Mouse (Mus musculus): ENCODE measurements at regions not wholly inside any gene's neighbourhood (a gene's known extent, or its start where the extent isn't known, plus 50 kb on each side); places are given as distances from the start of the nearest gene placed in this dataset.
A peak's percentile ranks its signal among the peaks of the same experiment; 100 is the strongest.

DNA sequence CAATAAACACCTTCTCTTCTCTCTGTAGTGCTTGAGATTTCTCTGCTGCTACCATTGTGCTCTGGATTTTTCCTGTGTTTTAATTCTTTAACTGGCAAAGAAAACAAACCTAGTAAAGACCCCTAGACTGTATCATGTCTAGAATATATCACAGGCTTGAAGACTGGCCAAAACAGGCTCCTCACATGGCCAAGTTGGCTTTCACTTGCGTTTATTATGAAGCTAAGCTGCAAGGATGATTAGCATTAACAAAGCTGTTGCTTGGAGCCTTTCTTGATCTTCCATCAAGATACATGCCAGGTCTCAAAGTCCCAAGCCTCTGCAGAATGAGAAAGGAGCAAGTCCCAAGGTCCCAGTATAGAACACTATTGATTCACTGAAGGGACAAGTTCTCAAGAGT is 551.9 kb upstream of the Klf4 start:
- Histone ChIP-seq H3K27me3 (replicated peaks) (no peaks in the 10 kb centered on the region), H3K4me2 (no peak overlapping the region), H3K9ac (no peak overlapping the region), H3K36me3 (no peaks in the 10 kb centered on the region), H3K9me3 (no peaks in the 10 kb centered on the region), H3K27ac (no peak overlapping the region), H3K4me1 (no peaks in the 10 kb centered on the region), H3K4me3 (replicated peaks) (no peak overlapping the region)
- 55% methylated on average over 1 of the region's 1 CpGs for WGBS
- no peak for ATAC-seq (ENCODE audit: insufficient read depth, low FRiP score, low read depth)

- no peak overlapping the region for H3K4me3 ChIP-seq (replicated peaks)
- H3K9me3 ChIP-seq: no peaks in the 10 kb centered on the region
- H3K4me2 ChIP-seq: no peak overlapping the region
- no peaks in the 10 kb centered on the region for H3K27me3 ChIP-seq (replicated peaks)
- no peaks in the 10 kb centered on the region for H3K36me3 ChIP-seq
- 68% methylated on average over 5 of the region's 5 CpGs for WGBS
- ATAC-seq (ENCODE audit: insufficient read depth, low FRiP score, low read depth): no peak
- H3K4me1 ChIP-seq: no peaks in the 10 kb centered on the region
- H3K27ac ChIP-seq: no peak overlapping the region
- no peak overlapping the region for H3K9ac ChIP-seq
Measured at GRCm38 (mm10) chr4:56082411-56082810, 550.1 kb upstream of the Klf4 start.

- Histone ChIP-seq H3K9ac (no peak overlapping the region), H3K9me3 (no peaks in the 10 kb centered on the region), H3K27ac (no peak overlapping the region), H3K36me3 (no peaks in the 10 kb centered on the region), H3K27me3 (replicated peaks) (no peaks in the 10 kb centered on the region), H3K4me2 (no peak overlapping the region), H3K4me3 (replicated peaks) (no peak overlapping the region), H3K4me1 (no peaks in the 10 kb centered on the region)
- no peak for ATAC-seq (ENCODE audit: insufficient read depth, low FRiP score, low read depth)
- 70% methylated on average over 3 of the region's 3 CpGs for WGBS
Measured at GRCm38 (mm10) chr4:56080960-56081359, 548.7 kb upstream of the Klf4 start.

DNA sequence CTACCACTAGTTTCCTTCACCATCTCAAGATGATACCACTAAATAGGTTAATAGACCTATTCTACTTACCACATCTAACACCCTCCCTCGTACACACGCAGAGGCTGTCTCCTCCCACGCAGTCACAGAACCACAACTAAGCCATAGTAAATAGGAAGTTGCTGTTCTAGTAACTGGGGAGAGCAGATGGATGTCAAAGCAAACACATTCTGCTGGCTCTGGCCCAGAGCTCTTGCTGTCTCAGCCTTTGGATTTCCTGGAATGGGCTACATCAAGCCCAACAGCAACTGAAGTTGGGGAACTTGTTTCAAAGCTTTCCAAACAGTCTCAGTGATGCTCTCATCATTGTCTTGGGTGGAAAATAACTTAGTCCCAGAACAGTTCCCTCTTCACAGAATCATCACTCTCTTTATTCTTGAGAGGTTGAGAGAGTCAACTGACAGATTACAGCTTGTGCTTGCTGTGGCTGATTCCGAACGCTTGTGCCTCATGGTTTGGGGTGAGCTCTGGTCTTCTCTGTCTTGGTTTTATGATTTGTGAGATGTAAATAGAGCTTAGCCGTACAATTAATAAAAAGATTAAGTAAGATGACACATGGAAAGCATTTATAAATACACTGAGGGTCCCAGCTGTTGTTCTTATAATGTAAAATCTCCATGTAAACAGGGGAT is 538.5 kb upstream of the Klf4 start:
- 54% methylated on average over 6 of the region's 6 CpGs for WGBS
- Histone ChIP-seq H3K36me3 (no peaks in the 10 kb centered on the region), H3K9ac (no peak overlapping the region), H3K4me1 (peaks cover 7% of the 10 kb centered on the region; the same call in 1 of the 2 replicates), H3K4me2 (no peak overlapping the region), H3K9me3 (no peaks in the 10 kb centered on the region), H3K27ac (peak overlapping the region; percentile 61; the same call in 1 of the 2 replicates), H3K27me3 (replicated peaks) (no peaks in the 10 kb centered on the region), H3K4me3 (replicated peaks) (no peak overlapping the region)
- ATAC-seq (ENCODE audit: insufficient read depth, low FRiP score, low read depth): peak; percentile 43; the same call in 1 of the 2 replicates

DNA sequence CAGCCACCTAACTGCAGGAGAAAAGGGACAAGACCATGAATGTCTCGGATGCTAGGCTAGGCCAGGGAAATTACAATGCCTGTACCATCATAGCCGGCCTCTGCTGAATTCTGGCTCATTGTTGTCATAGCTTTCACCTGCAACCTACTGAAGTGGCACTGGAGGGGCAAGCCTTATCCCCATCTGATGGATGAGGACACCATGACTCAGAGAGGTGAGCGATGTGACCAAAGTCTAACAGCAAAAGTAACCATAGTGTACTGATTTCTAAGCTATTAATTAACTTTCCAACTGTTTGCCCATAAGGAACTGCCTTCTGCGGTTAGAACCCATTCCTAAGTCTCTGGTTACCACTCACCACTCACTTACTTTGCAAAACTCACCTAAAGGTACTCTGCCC is 536.6 kb upstream of the Klf4 start:
- peaks cover 7% of the 10 kb centered on the region; the same call in 1 of the 2 replicates for H3K4me1 ChIP-seq
- no peaks in the 10 kb centered on the region for H3K27me3 ChIP-seq (replicated peaks)
- H3K9me3 ChIP-seq: no peaks in the 10 kb centered on the region
- no peak overlapping the region for H3K9ac ChIP-seq
- H3K27ac ChIP-seq: no peak overlapping the region
- WGBS: 85% methylated on average over 4 of the region's 4 CpGs
- no peak overlapping the region for H3K4me2 ChIP-seq
- no peak overlapping the region for H3K4me3 ChIP-seq (replicated peaks)
- ATAC-seq (ENCODE audit: insufficient read depth, low FRiP score, low read depth): no peak
- H3K36me3 ChIP-seq: no peaks in the 10 kb centered on the region

DNA sequence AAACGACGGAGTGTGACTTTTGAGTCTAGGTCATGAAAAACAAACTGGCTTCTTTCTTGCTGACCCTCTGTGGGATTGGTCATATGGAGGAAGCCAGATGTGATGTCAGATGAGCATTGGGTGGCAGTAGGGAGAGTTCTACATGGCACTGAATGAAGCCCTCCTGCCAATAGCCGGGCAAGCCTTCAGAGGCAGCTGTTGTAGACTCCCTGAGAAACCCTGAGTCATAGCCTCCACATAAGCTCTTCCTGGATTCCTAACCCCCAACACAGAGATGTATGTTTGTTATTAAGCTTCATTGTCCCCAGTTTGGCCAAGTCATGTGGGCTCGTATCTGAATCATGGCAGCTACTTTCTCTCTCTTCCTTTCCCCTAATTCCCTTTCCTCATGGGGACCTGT is 532.4 kb upstream of the Klf4 start:
- WGBS: 94% methylated on average over 4 of the region's 4 CpGs
- H3K4me2 ChIP-seq: no peak overlapping the region
- no peak for ATAC-seq (ENCODE audit: insufficient read depth, low FRiP score, low read depth)
- no peak overlapping the region for H3K4me3 ChIP-seq (replicated peaks)
- no peak overlapping the region for H3K9ac ChIP-seq
- no peaks in the 10 kb centered on the region for H3K36me3 ChIP-seq
- no peak overlapping the region for H3K27ac ChIP-seq
- no peaks in the 10 kb centered on the region for H3K27me3 ChIP-seq (replicated peaks)
- no peaks in the 10 kb centered on the region for H3K4me1 ChIP-seq
- no peaks in the 10 kb centered on the region for H3K9me3 ChIP-seq

- WGBS: 31% methylated on average over 6 of the region's 6 CpGs
- H3K9me3 ChIP-seq: no peaks in the 10 kb centered on the region
- H3K4me2 ChIP-seq: no peak overlapping the region
- no peaks in the 10 kb centered on the region for H3K4me1 ChIP-seq
- H3K27me3 ChIP-seq (replicated peaks): no peaks in the 10 kb centered on the region
- no peaks in the 10 kb centered on the region for H3K36me3 ChIP-seq
- peak overlapping the region; percentile 44 for H3K27ac ChIP-seq
- H3K4me3 ChIP-seq (replicated peaks): no peak overlapping the region
- ATAC-seq (ENCODE audit: insufficient read depth, low FRiP score, low read depth): peak; percentile 85
- no peak overlapping the region for H3K9ac ChIP-seq
Measured at GRCm38 (mm10) chr4:56051792-56052380, 519.6 kb upstream of the Klf4 start.

DNA sequence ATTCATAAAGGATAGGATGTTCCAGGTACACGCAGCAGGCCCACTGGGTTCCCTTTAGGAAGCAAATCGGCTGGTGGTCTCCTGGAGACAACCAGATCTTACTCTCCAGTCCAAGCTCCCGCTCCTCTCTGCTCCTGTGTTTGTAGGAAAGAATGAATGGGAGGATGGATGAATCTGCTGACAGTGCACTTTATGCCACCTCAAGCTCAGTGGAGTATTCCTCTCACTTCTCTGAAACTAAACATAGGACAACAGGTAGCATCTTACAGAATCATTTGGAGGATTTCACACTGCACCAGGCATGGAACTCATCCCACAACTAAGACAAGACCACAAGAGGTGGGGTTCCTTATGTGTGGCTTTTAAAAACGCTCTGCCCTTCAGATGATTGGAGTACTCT is 507.1 kb upstream of the Klf4 start:
- H3K4me1 ChIP-seq: no peaks in the 10 kb centered on the region
- 93% methylated on average over 4 of the region's 4 CpGs for WGBS
- no peak overlapping the region for H3K4me2 ChIP-seq
- ATAC-seq (ENCODE audit: insufficient read depth, low FRiP score, low read depth): no peak
- H3K27me3 ChIP-seq (replicated peaks): no peaks in the 10 kb centered on the region
- no peak overlapping the region for H3K27ac ChIP-seq
- H3K4me3 ChIP-seq (replicated peaks): no peak overlapping the region
- H3K9me3 ChIP-seq: no peaks in the 10 kb centered on the region
- H3K36me3 ChIP-seq: no peaks in the 10 kb centered on the region
- no peak overlapping the region for H3K9ac ChIP-seq

- WGBS: 77% methylated on average over 6 of the region's 6 CpGs
- Histone ChIP-seq H3K9ac (no peak overlapping the region), H3K4me3 (replicated peaks) (no peak overlapping the region), H3K4me2 (no peak overlapping the region), H3K27ac (no peak overlapping the region), H3K4me1 (no peaks in the 10 kb centered on the region), H3K9me3 (no peaks in the 10 kb centered on the region), H3K27me3 (replicated peaks) (no peaks in the 10 kb centered on the region), H3K36me3 (no peaks in the 10 kb centered on the region)
- no peak for ATAC-seq (ENCODE audit: insufficient read depth, low FRiP score, low read depth)
Measured at GRCm38 (mm10) chr4:56036334-56036733, 504.1 kb upstream of the Klf4 start.

- H3K4me1 ChIP-seq: no peaks in the 10 kb centered on the region
- no peak for ATAC-seq (ENCODE audit: insufficient read depth, low FRiP score, low read depth)
- no peaks in the 10 kb centered on the region for H3K36me3 ChIP-seq
- H3K4me3 ChIP-seq (replicated peaks): no peak overlapping the region
- no peak overlapping the region for H3K27ac ChIP-seq
- no peaks in the 10 kb centered on the region for H3K9me3 ChIP-seq
- 58% methylated on average over 5 of the region's 5 CpGs for WGBS
- no peak overlapping the region for H3K4me2 ChIP-seq
- no peak overlapping the region for H3K9ac ChIP-seq
- no peaks in the 10 kb centered on the region for H3K27me3 ChIP-seq (replicated peaks)
Measured at GRCm38 (mm10) chr4:56035543-56035942, 503.3 kb upstream of the Klf4 start.

- H3K4me3 ChIP-seq (replicated peaks): no peak overlapping the region
- WGBS: 83% methylated on average over 3 of the region's 3 CpGs
- H3K36me3 ChIP-seq: no peaks in the 10 kb centered on the region
Measured at GRCm38 (mm10) chr4:56028441-56028840, 496.2 kb upstream of the Klf4 start.

GRCm38 (mm10) chr4:56027258-56027657 is 495.0 kb upstream of the Klf4 start:
- Histone ChIP-seq H3K36me3 (no peaks in the 10 kb centered on the region), H3K9ac (no peak overlapping the region), H3K4me1 (no peaks in the 10 kb centered on the region), H3K4me2 (no peak overlapping the region), H3K27ac (no peak overlapping the region), H3K9me3 (no peaks in the 10 kb centered on the region), H3K4me3 (replicated peaks) (no peak overlapping the region), H3K27me3 (replicated peaks) (no peaks in the 10 kb centered on the region)
- no peak for ATAC-seq (ENCODE audit: insufficient read depth, low FRiP score, low read depth)
- WGBS: 84% methylated on average over 6 of the region's 6 CpGs

More at GRCm38 (mm10) chr4:56028441-56028840, 496.2 kb upstream of the Klf4 start:
- Histone ChIP-seq H3K4me1 (no peaks in the 10 kb centered on the region), H3K27me3 (replicated peaks) (no peaks in the 10 kb centered on the region), H3K27ac (no peak overlapping the region), H3K9me3 (no peaks in the 10 kb centered on the region), H3K9ac (no peak overlapping the region), H3K4me2 (no peak overlapping the region)
- ATAC-seq (ENCODE audit: insufficient read depth, low FRiP score, low read depth): no peak

- Histone ChIP-seq H3K27ac (no peak overlapping the region), H3K9me3 (no peaks in the 10 kb centered on the region), H3K4me1 (no peaks in the 10 kb centered on the region), H3K4me3 (replicated peaks) (no peak overlapping the region), H3K4me2 (no peak overlapping the region), H3K27me3 (replicated peaks) (no peaks in the 10 kb centered on the region), H3K36me3 (no peaks in the 10 kb centered on the region), H3K9ac (no peak overlapping the region)
- no peak for ATAC-seq (ENCODE audit: insufficient read depth, low FRiP score, low read depth)
Measured at GRCm38 (mm10) chr4:56024478-56024877, 492.2 kb upstream of the Klf4 start.
